Mouse (Mus musculus) thymus, adult 2 months (tissue): ENCODE results near the gene Clk2.

Experiments used
- CTCF ChIP-seq: fragments of 200-500 bp; IDR thresholded peaks from 2 replicates; pipeline ENCODE4 v1.5.1; 2012; ENCODE audit warnings: mild to moderate bottlenecking, control low read depth, low read length, moderate library complexity, borderline replicate concordance; ENCODE audit not compliant: control insufficient read depth, poor library complexity, insufficient read depth; ENCODE audit errors: extremely low read depth
- POLR2A ChIP-seq: fragments of 200-500 bp; IDR thresholded peaks from 2 replicates; pipeline ENCODE4 v1.6.1; 2012; ENCODE audit warnings: mild to moderate bottlenecking, low read length, control low read depth, moderate library complexity; ENCODE audit not compliant: control insufficient read depth, poor library complexity, insufficient read depth; ENCODE audit errors: extremely low read depth

DNA sequence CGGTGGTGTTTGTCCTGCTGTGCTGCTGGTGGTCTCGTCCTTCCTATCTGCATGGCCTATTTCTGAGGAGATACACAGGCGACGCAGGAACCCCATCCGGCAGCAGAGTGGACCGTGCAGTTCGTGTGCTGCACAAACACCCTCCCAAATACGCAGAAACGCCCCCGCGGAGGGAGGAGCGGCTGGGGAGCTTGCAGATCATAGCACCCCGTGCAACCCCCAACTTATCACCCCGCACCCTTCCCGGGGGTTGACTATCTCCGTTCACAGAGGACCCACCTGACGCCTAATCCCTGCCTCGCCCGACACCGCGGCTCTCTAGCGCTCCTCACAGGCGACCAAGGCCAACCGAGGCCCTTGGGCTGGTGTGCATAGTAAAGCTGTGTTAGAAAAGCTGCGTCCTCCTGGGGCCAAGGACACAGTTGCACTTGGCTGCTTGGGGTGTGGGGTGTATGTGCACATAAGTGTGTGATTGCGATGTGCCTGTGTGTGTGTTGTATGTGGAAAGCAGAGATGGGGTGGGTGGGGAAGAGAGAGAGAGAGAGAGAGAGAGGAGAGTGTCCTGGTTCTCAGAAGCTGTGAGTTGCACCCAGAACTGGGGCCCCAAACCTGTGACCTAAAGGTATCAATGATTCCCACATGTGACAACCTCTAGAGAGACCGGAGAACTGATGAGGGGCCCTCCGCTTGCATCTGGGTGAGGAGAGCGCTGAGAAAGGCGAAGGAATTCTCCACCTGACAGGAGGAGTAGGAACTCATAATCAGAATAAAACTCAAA, 32.1 kb upstream of the Clk2 start:
- no peak for TF ChIP-seq CTCF
- TF ChIP-seq POLR2A = no peak
